Mouse (Mus musculus) embryonic facial prominence, embryonic 14.5 days (tissue): ENCODE results near the gene Stx12. TPM values are rescaled to one million over a fixed set of nuclear protein-coding genes. Genes with fewer than 3 reads are reported as not detected.

Experiments
- ATAC-seq: fragments of 200-750 bp; cut with Nextera tagmentation; 2 replicates; pipeline ENCODE4 v1.8.0; 2017; ENCODE audit warnings: low read depth, moderate number of reproducible peaks, moderate TSS enrichment
- DNase-seq: peaks from one replicate; pipeline ENCODE4 v3.0.0-alpha.2; 2015; ENCODE audit warnings: low spot score
- H3K27ac ChIP-seq: fragments of 300-500 bp; sonication (generic); replicated peaks from 2 replicates; pipeline ENCODE4 v1.5.1; 2014; ENCODE audit warnings: low read depth, mild to moderate bottlenecking, low read length, moderate library complexity
- H3K27me3 ChIP-seq: fragments of 300-500 bp; sonication (generic); replicated peaks from 2 replicates; pipeline ENCODE4 v1.6.1; 2014; ENCODE audit warnings: low read length; ENCODE audit not compliant: control insufficient read depth, insufficient read depth
- H3K36me3 ChIP-seq: fragments of 300-500 bp; sonication (generic); 2 replicates; pipeline ENCODE4 v1.6.1; 2014; ENCODE audit warnings: low read length, mixed read lengths; ENCODE audit not compliant: control insufficient read depth, insufficient read depth
- H3K4me1 ChIP-seq: fragments of 300-500 bp; sonication (generic); 2 replicates; pipeline ENCODE4 v1.6.1; 2014; ENCODE audit warnings: antibody characterized with exemption, low read length; ENCODE audit not compliant: control insufficient read depth, insufficient read depth
- H3K4me2 ChIP-seq: fragments of 300-500 bp; sonication (generic); 2 replicates; pipeline ENCODE4 v1.6.1; 2014; ENCODE audit warnings: low read depth, mild to moderate bottlenecking, low read length, moderate library complexity, mixed read lengths
- H3K4me3 ChIP-seq: fragments of 300-500 bp; sonication (generic); 2 replicates; pipeline ENCODE4 v1.5.1; 2014; ENCODE audit warnings: low read depth, mild to moderate bottlenecking, low read length
- H3K9ac ChIP-seq: fragments of 300-500 bp; sonication (generic); 2 replicates; pipeline ENCODE4 v1.6.1; 2014; ENCODE audit warnings: low read depth, mild to moderate bottlenecking, low read length, moderate library complexity, mixed read lengths
- H3K9me3 ChIP-seq: fragments of 300-500 bp; sonication (generic); 2 replicates; pipeline ENCODE4 v1.6.1; 2016; ENCODE audit warnings: low read length; ENCODE audit not compliant: control insufficient read depth
- WGBS: fragments of 180-500 bp; shearing (Covaris S2); extraction: QIAGEN DNeasy Blood & Tissue Kit; methylation state at CpG from one replicate; pipeline ENCODE4 v1.1.7; 2014; 5-methylcytosine and 5-hydroxymethylcytosine counted together
- polyA plus RNA-seq: library from polyadenylated mRNA; unstranded; fragments of >200 nt; fragmentation: Nextera tagmentation; extraction: Ambion mirVana; gene quantifications from 2 replicates; pipeline ENCODE4 v1.2.1, GENCODE M21; 2014

Stx12 gene
- polyA plus RNA-seq, 1 experiment from 2014 or later = 69.2 TPM

DNA sequence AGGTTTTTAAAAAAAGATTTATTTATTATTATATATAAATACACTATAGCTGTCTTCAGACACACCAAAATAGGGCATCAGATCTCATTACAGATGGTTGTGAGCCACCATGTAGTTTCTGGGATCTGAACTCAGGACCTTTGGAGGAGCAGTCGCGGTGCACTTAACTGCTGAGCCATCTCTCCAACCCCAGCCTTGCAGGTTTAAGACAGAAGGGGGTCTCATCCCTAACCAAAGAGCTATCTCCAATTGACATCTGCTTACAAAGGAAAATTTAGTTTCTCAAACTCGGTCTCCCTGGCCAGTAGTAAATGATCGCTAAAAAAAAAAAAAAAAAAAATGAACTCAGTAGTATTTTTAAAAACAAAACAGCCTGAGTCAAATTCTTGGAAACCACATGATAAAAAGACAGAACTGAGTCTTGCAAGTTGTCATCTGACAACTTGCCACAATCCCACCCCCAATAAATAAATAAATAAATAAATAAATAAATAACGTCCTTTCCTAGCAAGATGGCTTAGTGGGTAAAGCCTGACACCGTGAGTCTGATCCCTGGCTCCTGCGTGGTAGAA lies 77.6 kb downstream of the Stx12 start:
- Histone ChIP-seq H3K9ac (no peak overlapping the region), H3K36me3 (no peaks in the 10 kb centered on the region), H3K27me3 (no peaks in the 10 kb centered on the region), H3K9me3 (peaks cover 12% of the 10 kb centered on the region), H3K27ac (no peak overlapping the region), H3K4me1 (no peaks in the 10 kb centered on the region), H3K4me2 (no peak overlapping the region), H3K4me3 (no peak overlapping the region)
- DNase-seq (no peak), ATAC-seq (no peak)
- WGBS = 89% methylated on average over 7 of the region's 7 CpGs

GRCm38 (mm10) chr4:132805599-132806197 lies 78.6 kb downstream of the Stx12 start:
- Histone ChIP-seq H3K4me1 (no peaks in the 10 kb centered on the region), H3K4me3 (no peak overlapping the region), H3K27ac (no peak overlapping the region), H3K36me3 (no peaks in the 10 kb centered on the region), H3K9ac (no peak overlapping the region), H3K27me3 (no peaks in the 10 kb centered on the region), H3K4me2 (no peak overlapping the region), H3K9me3 (peaks cover 4% of the 10 kb centered on the region)
- DNase-seq (peak; percentile 10), ATAC-seq (no peak)
- 81% methylated on average over 12 of the region's 12 CpGs for WGBS

- Histone ChIP-seq H3K4me1 (no peaks in the 10 kb centered on the region), H3K27me3 (no peaks in the 10 kb centered on the region), H3K36me3 (no peaks in the 10 kb centered on the region), H3K9me3 (no peaks in the 10 kb centered on the region), H3K9ac (no peak overlapping the region), H3K27ac (no peak overlapping the region), H3K4me3 (no peak overlapping the region), H3K4me2 (no peak overlapping the region)
- DNase-seq (no peak), ATAC-seq (no peak)
- 84% methylated on average over 5 of the region's 5 CpGs for WGBS
Observed at GRCm38 (mm10) chr4:132805146-132805545, 79.2 kb downstream of the Stx12 start.

GRCm38 (mm10) chr4:132804331-132804730 lies 80.0 kb downstream of the Stx12 start:
- H3K9me3 ChIP-seq = no peaks in the 10 kb centered on the region
- no peak overlapping the region for H3K27ac ChIP-seq
- H3K9ac ChIP-seq = no peak overlapping the region
- DNase-seq (no peak), ATAC-seq (no peak)
- H3K36me3 ChIP-seq = no peaks in the 10 kb centered on the region
- WGBS = 94% methylated on average over 6 of the region's 6 CpGs
- H3K27me3 ChIP-seq = no peaks in the 10 kb centered on the region
- no peak overlapping the region for H3K4me3 ChIP-seq
- H3K4me2 ChIP-seq = no peak overlapping the region
- no peaks in the 10 kb centered on the region for H3K4me1 ChIP-seq

GRCm38 (mm10) chr4:132803876-132804275 lies 80.4 kb downstream of the Stx12 start:
- no peak for DNase-seq
- WGBS = 94% methylated on average over 7 of the region's 7 CpGs
- H3K27me3 ChIP-seq = no peaks in the 10 kb centered on the region

More at GRCm38 (mm10) chr4:132803876-132804275, 80.4 kb downstream of the Stx12 start:
- Histone ChIP-seq H3K9me3 (no peaks in the 10 kb centered on the region), H3K36me3 (no peaks in the 10 kb centered on the region), H3K9ac (no peak overlapping the region), H3K4me3 (no peak overlapping the region), H3K27ac (no peak overlapping the region), H3K4me1 (no peaks in the 10 kb centered on the region), H3K4me2 (no peak overlapping the region)
- no peak for ATAC-seq

Other genes with a start within 250 kb of the Stx12 start
- gene Eya3, start 245.5 kb downstream of the Stx12 start, polyA plus RNA-seq = 25.1 and 25.5 TPM in 2 replicates
- 6.9 and 9.4 TPM in 2 replicates for gene Xkr8, start 152.0 kb downstream of the Stx12 start, polyA plus RNA-seq
- 6.7 and 7.9 TPM in 2 replicates for gene Smpdl3b, start 127.3 kb downstream of the Stx12 start, polyA plus RNA-seq
- gene Rpa2, start 116.2 kb downstream of the Stx12 start, polyA plus RNA-seq = 94.9 and 109 TPM in 2 replicates
- gene Themis2, start 88.1 kb downstream of the Stx12 start, polyA plus RNA-seq = 1.3 and 2.1 TPM in 2 replicates
- 61.3 and 67.9 TPM in 2 replicates for gene Ppp1r8, start 41.3 kb downstream of the Stx12 start, polyA plus RNA-seq
- gene Fam76a, start 38.0 kb upstream of the Stx12 start, polyA plus RNA-seq = 47.3 and 54.4 TPM in 2 replicates
- 0.48 and 0.85 TPM in 2 replicates for gene Fgr, start 89.6 kb upstream of the Stx12 start, polyA plus RNA-seq
- gene Ahdc1, start 126.8 kb upstream of the Stx12 start, polyA plus RNA-seq = 11.0 and 11.7 TPM in 2 replicates
- 83.4 and 92.4 TPM in 2 replicates for gene Wasf2, start 246.0 kb upstream of the Stx12 start, polyA plus RNA-seq